Mouse (Mus musculus) intestine, embryonic 16.5 days (tissue): ENCODE data around the gene Mill2. TPM values are rescaled to one million over a fixed set of nuclear protein-coding genes. Genes with fewer than 3 reads are reported as not detected.

Experiments
- ATAC-seq: fragments of 200-750 bp; cut with Nextera tagmentation; 2 replicates; pipeline ENCODE4 v1.8.0; 2017; ENCODE audit warnings: moderate TSS enrichment, moderate library complexity
- H3K27ac ChIP-seq: fragments of 300-500 bp; sonication (generic); 2 replicates; pipeline ENCODE4 v1.5.1; 2014; ENCODE audit warnings: mild to moderate bottlenecking, low read length
- H3K27me3 ChIP-seq: fragments of 300-500 bp; sonication (generic); replicated peaks from 2 replicates; pipeline ENCODE4 v1.6.1; 2014; ENCODE audit warnings: low read length, control low read depth, mixed read lengths; ENCODE audit not compliant: control insufficient read depth, insufficient read depth
- H3K36me3 ChIP-seq: fragments of 300-500 bp; sonication (generic); 2 replicates; pipeline ENCODE4 v1.6.1; 2014; ENCODE audit warnings: low read length, control low read depth; ENCODE audit not compliant: control insufficient read depth, insufficient read depth
- H3K4me1 ChIP-seq: fragments of 300-500 bp; sonication (generic); 2 replicates; pipeline ENCODE4 v1.6.1; 2014; ENCODE audit warnings: low read length, control low read depth, mixed read lengths; ENCODE audit not compliant: control insufficient read depth, insufficient read depth
- H3K4me2 ChIP-seq: fragments of 300-500 bp; sonication (generic); 2 replicates; pipeline ENCODE4 v1.6.1; 2014; ENCODE audit warnings: low read depth, low read length, control low read depth
- H3K4me3 ChIP-seq: fragments of 300-500 bp; sonication (generic); 2 replicates; pipeline ENCODE4 v1.5.1; 2014; ENCODE audit warnings: mild to moderate bottlenecking, low read length
- H3K9ac ChIP-seq: fragments of 300-500 bp; sonication (generic); 2 replicates; pipeline ENCODE4 v1.6.1; 2014; ENCODE audit warnings: low read depth, low read length
- H3K9me3 ChIP-seq: fragments of 300-500 bp; sonication (generic); 2 replicates; pipeline ENCODE4 v1.6.1; 2016; ENCODE audit warnings: low read length, control low read depth; ENCODE audit not compliant: control insufficient read depth
- WGBS: fragments of 180-500 bp; shearing (Covaris S2); extraction: QIAGEN DNeasy Blood & Tissue Kit; methylation state at CpG from one replicate; pipeline ENCODE4 v1.1.7; 2014; 5-methylcytosine and 5-hydroxymethylcytosine counted together
- polyA plus RNA-seq: library from polyadenylated mRNA; unstranded; fragments of >200 nt; fragmentation: Nextera tagmentation; extraction: Ambion mirVana; gene quantifications from 2 replicates; pipeline ENCODE4 v1.2.1, GENCODE M21; 2015

Mill2 gene
- polyA plus RNA-seq, 1 experiment from 2014 or later = 1.3 TPM

DNA sequence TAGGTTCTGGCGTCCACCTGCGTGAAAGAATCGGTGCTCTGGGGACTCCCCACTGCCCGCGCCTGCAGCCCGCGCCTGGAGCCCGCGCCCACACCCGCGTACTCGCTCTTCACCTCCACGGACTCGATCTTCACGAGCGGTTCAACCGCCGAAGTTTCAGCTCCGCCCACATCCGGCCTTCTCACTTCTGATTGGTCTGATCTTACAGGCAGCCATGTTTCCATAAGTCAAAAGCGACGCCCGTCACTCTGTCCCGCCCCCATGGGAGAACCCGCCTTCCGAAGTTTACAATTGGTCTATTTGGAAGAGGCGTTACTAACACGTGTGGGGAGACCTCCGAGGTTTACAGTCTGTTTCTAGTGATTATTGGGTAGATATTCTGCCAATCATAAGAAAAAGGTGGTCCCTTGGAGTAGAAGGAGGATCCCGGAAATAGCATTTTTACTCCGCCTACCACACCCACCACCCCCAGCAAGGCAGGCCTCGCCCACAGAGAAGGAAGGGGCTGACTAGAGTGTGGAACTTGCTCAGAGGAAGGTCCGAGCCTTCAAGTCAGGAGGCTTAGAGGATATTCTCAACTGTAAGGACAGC, 70.6 kb downstream of the Mill2 start, which contains the start of gene Ccdc61:
Gene Ccdc61, minus strand, starts transcription at position 175 of the 591 bp plus-strand sequence.
- H3K4me3 ChIP-seq = peak within 1 kb of the TSS; percentile 81
- 0 out of 2 replicates have a peak within 1 kb of the TSS, but pooled peaks have one; percentile 33 for H3K27ac ChIP-seq
- WGBS = under 1% methylated on average over 33 of the region's 33 CpGs
- peak within 1 kb of the TSS; percentile 78 for H3K4me2 ChIP-seq
- H3K9me3 ChIP-seq = no peaks in the 10 kb centered on the region
- H3K27me3 ChIP-seq = no peaks in the 10 kb centered on the region
- ATAC-seq = peak; percentile 100
- peak within 1 kb of the TSS; percentile 79 for H3K9ac ChIP-seq
- peaks cover 12% of the 10 kb centered on the region for H3K4me1 ChIP-seq
- no peaks in the 10 kb centered on the region for H3K36me3 ChIP-seq

Other genes with a start within 250 kb of the Mill2 start
- gene Psg23, start 223.5 kb upstream of the Mill2 start, polyA plus RNA-seq = not detected in 2 replicates
- not detected in 2 replicates for gene Psg21, start 183.2 kb upstream of the Mill2 start, polyA plus RNA-seq
- gene Psg20, start 153.8 kb upstream of the Mill2 start, polyA plus RNA-seq = not detected in 2 replicates
- not detected in 2 replicates for gene Psg22, start 121.9 kb upstream of the Mill2 start, polyA plus RNA-seq
- not detected in 2 replicates for gene Psg19, start 41.4 kb upstream of the Mill2 start, polyA plus RNA-seq
- gene Psg17, start 18.4 kb upstream of the Mill2 start, polyA plus RNA-seq = 0.06 and 0.09 TPM in 2 replicates
- gene Pglyrp1, start 31.4 kb downstream of the Mill2 start, polyA plus RNA-seq = 101 and 106 TPM in 2 replicates
- gene Ccdc61, start 70.4 kb downstream of the Mill2 start, polyA plus RNA-seq = 23.7 and 24.7 TPM in 2 replicates
- 0.34 and 0.40 TPM in 2 replicates for gene Nova2, start 85.9 kb downstream of the Mill2 start, polyA plus RNA-seq
- gene Nanos2, start 147.4 kb downstream of the Mill2 start, polyA plus RNA-seq = not detected in 2 replicates
- gene Mypop, start 151.3 kb downstream of the Mill2 start, polyA plus RNA-seq = 1.7 TPM in 2 replicates
- gene Irf2bp1, start 164.1 kb downstream of the Mill2 start, polyA plus RNA-seq = 17.0 and 17.1 TPM in 2 replicates
- 28.5 and 30.8 TPM in 2 replicates for gene Foxa3, start 183.6 kb downstream of the Mill2 start, polyA plus RNA-seq
- gene Sympk, start 184.4 kb downstream of the Mill2 start, polyA plus RNA-seq = 23.5 and 24.1 TPM in 2 replicates
- 0.05 TPM in 1 of 2 replicates, not detected in the other for gene Rsph6a, start 214.7 kb downstream of the Mill2 start, polyA plus RNA-seq
- 6.4 and 6.7 TPM in 2 replicates for gene Dmwd, start 236.3 kb downstream of the Mill2 start, polyA plus RNA-seq
- gene Dmpk, start 243.9 kb downstream of the Mill2 start, polyA plus RNA-seq = 54.6 and 59.3 TPM in 2 replicates